Comparison of ENCODE assay signal across 18 mouse cellular contexts in genomic region chr10:40775655-40776054, GRCm38 (mm10).
DNase-seq lines count a peak whose midpoint lies in the region; ATAC-seq and TF ChIP-seq lines count a peak whose summit lies in the region.
"Had no signal": no experiment of that assay in that cellular context is flagged by ENCODE, and none has a peak within 500 bp of the region (broad histone marks: within the 10 kb centered on the region; RNA-seq: fewer than 3 reads in every experiment).

No protein-coding gene starts in this region.

- peak; percentile 55; the same call in 1 of the 2 replicates for ATAC-seq in midbrain, embryonic 12.5 days (ENCODE audit: low FRiP score, low read depth)
- ATAC-seq in midbrain, embryonic 15.5 days (replicated peaks) = 0 out of 2 replicates have a peak, but pooled peaks have one; percentile 37
- ATAC-seq: hindbrain, embryonic 16.5 days had no signal

- no peak for TF ChIP-seq CTCF in layer of hippocampus, adult 2 months (conservative IDR thresholded peaks at IDR 0.05)

- no peak overlapping the region for H3K4me2 ChIP-seq in midbrain, embryonic 12.5 days (replicated peaks)
- H3K4me2 ChIP-seq in midbrain, embryonic 15.5 days = 0 out of 2 replicates have a peak overlapping the region, but pooled peaks have one; percentile 8
- H3K4me2 ChIP-seq: embryonic facial prominence, embryonic 15.5 days; heart, embryonic 12.5 days had no signal

- no peaks in the 10 kb centered on the region for H3K27me3 ChIP-seq in midbrain, embryonic 12.5 days
- H3K27me3 ChIP-seq in midbrain, embryonic 15.5 days (replicated peaks) = no peaks in the 10 kb centered on the region
- H3K27me3 ChIP-seq: embryonic facial prominence, embryonic 15.5 days; heart, embryonic 12.5 days had no signal

- peaks cover 13% of the 10 kb centered on the region for H3K4me1 ChIP-seq in midbrain, embryonic 12.5 days
- H3K4me1 ChIP-seq in midbrain, embryonic 15.5 days = peaks cover 12% of the 10 kb centered on the region
- H3K4me1 ChIP-seq: embryonic facial prominence, embryonic 15.5 days had no signal

- DNase-seq in layer of hippocampus, adult 2 months (ENCODE audit: low spot score in 2 of 2) = no peak
- DNase-seq in layer of hippocampus, adult 9-11 months = no peak
- DNase-seq in urinary bladder, adult 2 months (ENCODE audit: low spot score) = no peak
- no peak for DNase-seq in c-Kit-positive CD71-positive TER-119-positive erythroid progenitor cells, embryonic 14.5 days (ENCODE audit: low spot score)
- DNase-seq: adrenal gland, adult 8-10 months; adrenal gland, postnatal 36 days; cerebellum, adult 11 months; cerebellum, adult 8-10 months; cerebellum, postnatal 14 days; gastrocnemius, adult 2 months; gastrocnemius, postnatal 25 days had no signal

- no peak overlapping the region for H3K4me3 ChIP-seq in layer of hippocampus, adult 2 months
- H3K4me3 ChIP-seq in midbrain, embryonic 12.5 days = no peak overlapping the region
- no peak overlapping the region for H3K4me3 ChIP-seq in midbrain, embryonic 15.5 days
- H3K4me3 ChIP-seq: embryonic facial prominence, embryonic 15.5 days; erythroblast, embryonic 14.5 days; forebrain, embryonic 10.5 days; gastrocnemius, adult 2 months; heart, embryonic 12.5 days had no signal

- H3K36me3 ChIP-seq in midbrain, embryonic 12.5 days = no peaks in the 10 kb centered on the region
- H3K36me3 ChIP-seq in midbrain, embryonic 15.5 days (replicated peaks) = no peaks in the 10 kb centered on the region
- H3K36me3 ChIP-seq: embryonic facial prominence, embryonic 15.5 days; forebrain, embryonic 10.5 days; heart, embryonic 12.5 days had no signal

- WGBS in midbrain, embryonic 12.5 days = 66% methylated on average over 4 of the region's 4 CpGs
- 60% methylated on average over 4 of the region's 4 CpGs for WGBS in midbrain, embryonic 15.5 days

- H3K9ac ChIP-seq in midbrain, embryonic 12.5 days (replicated peaks) = no peak overlapping the region
- H3K9ac ChIP-seq in midbrain, embryonic 15.5 days = no peak overlapping the region
- H3K9ac ChIP-seq: embryonic facial prominence, embryonic 15.5 days; heart, embryonic 12.5 days had no signal

- no peaks in the 10 kb centered on the region for H3K9me3 ChIP-seq in midbrain, embryonic 12.5 days
- no peaks in the 10 kb centered on the region for H3K9me3 ChIP-seq in midbrain, embryonic 15.5 days
- H3K9me3 ChIP-seq: embryonic facial prominence, embryonic 15.5 days; forebrain, embryonic 10.5 days; heart, embryonic 12.5 days had no signal

- peak overlapping the region; percentile 49; the same call in 1 of the 2 replicates for H3K27ac ChIP-seq in layer of hippocampus, adult 2 months
- peak overlapping the region; percentile 75 for H3K27ac ChIP-seq in midbrain, embryonic 12.5 days (replicated peaks)
- H3K27ac ChIP-seq in midbrain, embryonic 15.5 days = peak overlapping the region; percentile 40; the same call in 1 of the 2 replicates
- H3K27ac ChIP-seq: embryonic facial prominence, embryonic 15.5 days; forebrain, embryonic 10.5 days; gastrocnemius, adult 2 months had no signal
